ENCODE assay signal across 8 mouse cellular contexts in genomic region chr10:81560719-81561459, GRCm38 (mm10). TPM values are rescaled to one million over a fixed set of nuclear protein-coding genes. Genes with fewer than 3 reads are reported as not detected.
DNase-seq lines count a peak whose midpoint lies in the region; ATAC-seq and TF ChIP-seq lines count a peak whose summit lies in the region.

No protein-coding gene starts in this region.

- peak; percentile 84 for DNase-seq in R1 (ENCODE audit: low read depth, low spot score)
- peak; percentile 69 for DNase-seq in lung, postnatal 25 days (ENCODE audit: low spot score)
- DNase-seq in spleen, adult 18-20 months, result peak; percentile 69 to 76
- DNase-seq in left cerebral cortex, adult 9 months (ENCODE audit: low spot score in 2 of 2), result no peak
- no peak for DNase-seq in Muller cell, postnatal 12 days (ENCODE audit: inconsistent ontology term)

- no peaks in the 10 kb centered on the region for H3K9me3 ChIP-seq in forebrain, embryonic 16.5 days (ENCODE audit: control insufficient read depth, low read length)
- no peaks in the 10 kb centered on the region for H3K9me3 ChIP-seq in kidney, embryonic 14.5 days (ENCODE audit: control insufficient read depth, low read length)

- peak overlapping the region; percentile 89 for H3K4me2 ChIP-seq in forebrain, embryonic 16.5 days (ENCODE audit: low read length)
- peak overlapping the region; percentile 98 for H3K4me2 ChIP-seq in kidney, embryonic 14.5 days (replicated peaks; ENCODE audit: low read depth, low read length)

- ATAC-seq in forebrain, embryonic 16.5 days, result no peak
- peak; percentile 18 for ATAC-seq in kidney, embryonic 14.5 days (ENCODE audit: low FRiP score, low TSS enrichment)

- peak overlapping the region; percentile 95 for H3K4me3 ChIP-seq in C2C12 (ENCODE audit: insufficient read depth, poor library complexity, severe bottlenecking)
- H3K4me3 ChIP-seq in forebrain, embryonic 16.5 days (replicated peaks; ENCODE audit: low read length), result peak overlapping the region; percentile 89
- H3K4me3 ChIP-seq in kidney, embryonic 14.5 days (ENCODE audit: low read length), result peak overlapping the region; percentile 96

- H3K79me3 ChIP-seq in C2C12 (ENCODE audit: low read depth), result peaks cover 30% of the 10 kb centered on the region

- peak overlapping the region; percentile 97 for H3ac ChIP-seq in C2C12 (ENCODE audit: control insufficient read depth, insufficient read length, low read depth)

- H3K36me3 ChIP-seq in C2C12 (ENCODE audit: control insufficient read depth, insufficient read depth), result peaks cover 37% of the 10 kb centered on the region
- peaks cover 6% of the 10 kb centered on the region for H3K36me3 ChIP-seq in forebrain, embryonic 16.5 days (ENCODE audit: control insufficient read depth, insufficient read depth)
- peaks cover 33% of the 10 kb centered on the region for H3K36me3 ChIP-seq in kidney, embryonic 14.5 days (ENCODE audit: control insufficient read depth, insufficient read depth, low read length)

- H3K27ac ChIP-seq in forebrain, embryonic 16.5 days (ENCODE audit: low read length), result no peak overlapping the region; the same call in 1 of the 2 replicates
- peak overlapping the region; percentile 95; the same call in 1 of the 2 replicates for H3K27ac ChIP-seq in kidney, embryonic 14.5 days (ENCODE audit: low read depth, low read length)

- peak overlapping the region; percentile 99 for H3K9ac ChIP-seq in forebrain, embryonic 16.5 days (replicated peaks; ENCODE audit: low read depth, low read length)
- peak overlapping the region; percentile 98 for H3K9ac ChIP-seq in kidney, embryonic 14.5 days (ENCODE audit: low read depth, low read length)

- TF ChIP-seq CTCF in C2C12 (IDR thresholded peaks at IDR 0.05; ENCODE audit: control insufficient read depth, insufficient read depth, insufficient read length), result no peak

- peaks cover 45% of the 10 kb centered on the region for H3K4me1 ChIP-seq in forebrain, embryonic 16.5 days (replicated peaks; ENCODE audit: control insufficient read depth, insufficient read depth, low read length)
- peaks cover 40% of the 10 kb centered on the region for H3K4me1 ChIP-seq in kidney, embryonic 14.5 days (ENCODE audit: control insufficient read depth, insufficient read depth, low read length)

- 35% methylated on average over 16 of the region's 16 CpGs for WGBS in forebrain, embryonic 16.5 days
- WGBS in kidney, embryonic 14.5 days, result 7% methylated on average over 16 of the region's 16 CpGs

- H3K79me2 ChIP-seq in C2C12 (ENCODE audit: control insufficient read depth, insufficient read depth), result peaks cover 52% of the 10 kb centered on the region

- no peaks in the 10 kb centered on the region for H3K27me3 ChIP-seq in C2C12 (ENCODE audit: control insufficient read depth, insufficient read depth, insufficient read length)
- no peaks in the 10 kb centered on the region; the same call in 1 of the 2 replicates for H3K27me3 ChIP-seq in forebrain, embryonic 16.5 days (replicated peaks; ENCODE audit: control insufficient read depth, insufficient read depth, low read length)
- no peaks in the 10 kb centered on the region for H3K27me3 ChIP-seq in kidney, embryonic 14.5 days (ENCODE audit: control insufficient read depth, insufficient read depth, low read length)

TF ChIP-seq in C2C12, 6 proteins besides CTCF, POLR2A, EP300 and RAD21:
- TF ChIP-seq MYOG (IDR thresholded peaks at IDR 0.05; ENCODE audit: control insufficient read depth, extremely low read depth, insufficient read length), result no peak
- TF ChIP-seq MAX (IDR thresholded peaks at IDR 0.05), result no peak
- no peak for TF ChIP-seq USF1 (IDR thresholded peaks at IDR 0.05; ENCODE audit: low read depth)
- TF ChIP-seq MYOD1 (IDR thresholded peaks at IDR 0.05; ENCODE audit: control insufficient read depth, insufficient read length, low read depth), result no peak
- TF ChIP-seq FOSL1 (IDR thresholded peaks at IDR 0.05; ENCODE audit: insufficient read depth, low read length, poor library complexity, severe bottlenecking), result no peak
- TF ChIP-seq CEBPB (IDR thresholded peaks at IDR 0.05; ENCODE audit: low read depth), result no peak
TF ChIP-seq in C2C12: peak in this region for 0.

RNA-seq across cellular contexts. Expression of gene Aes, which starts 1.6 kb away (rescaled TPM):
- 532 TPM for polyA plus RNA-seq in C2C12 (2012; fragmentation: generic; extraction: Trizol)
- 632 and 683 TPM in 2 replicates for polyA plus RNA-seq in forebrain, embryonic 16.5 days (2015; fragmentation: Nextera tagmentation; extraction: Ambion mirVana)
- 408 and 609 TPM in 2 replicates for polyA plus RNA-seq in kidney, embryonic 14.5 days (2014; fragmentation: Nextera tagmentation; extraction: Ambion mirVana)

RNA-seq across cellular contexts. Expression of gene Tle2, which starts 13.5 kb away (rescaled TPM):
- 7.1 TPM for polyA plus RNA-seq in C2C12 (2012; fragmentation: generic; extraction: Trizol)
- 27.1 and 32.6 TPM in 2 replicates for polyA plus RNA-seq in forebrain, embryonic 16.5 days (2015; fragmentation: Nextera tagmentation; extraction: Ambion mirVana)
- 29.3 and 30.4 TPM in 2 replicates for polyA plus RNA-seq in kidney, embryonic 14.5 days (2014; fragmentation: Nextera tagmentation; extraction: Ambion mirVana)

RNA-seq across cellular contexts. Expression of gene Gna11, which starts 15.9 kb away (rescaled TPM):
- polyA plus RNA-seq in C2C12 (2012; fragmentation: generic; extraction: Trizol), result 77.6 TPM
- 106 and 112 TPM in 2 replicates for polyA plus RNA-seq in forebrain, embryonic 16.5 days (2015; fragmentation: Nextera tagmentation; extraction: Ambion mirVana)
- 77.7 and 89.2 TPM in 2 replicates for polyA plus RNA-seq in kidney, embryonic 14.5 days (2014; fragmentation: Nextera tagmentation; extraction: Ambion mirVana)

RNA-seq across cellular contexts. Expression of gene Gna15, which starts 36.9 kb away (rescaled TPM):
- 0.16 TPM for polyA plus RNA-seq in C2C12 (2012; fragmentation: generic; extraction: Trizol)
- 0.42 and 0.76 TPM in 2 replicates for polyA plus RNA-seq in forebrain, embryonic 16.5 days (2015; fragmentation: Nextera tagmentation; extraction: Ambion mirVana)
- polyA plus RNA-seq in kidney, embryonic 14.5 days (2014; fragmentation: Nextera tagmentation; extraction: Ambion mirVana), result 0.23 and 0.60 TPM in 2 replicates

RNA-seq across cellular contexts. Expression of gene Tle6, which starts 40.0 kb away (rescaled TPM):
- 8.6 TPM for polyA plus RNA-seq in C2C12 (2012; fragmentation: generic; extraction: Trizol)
- 3.5 and 3.7 TPM in 2 replicates for polyA plus RNA-seq in forebrain, embryonic 16.5 days (2015; fragmentation: Nextera tagmentation; extraction: Ambion mirVana)
- polyA plus RNA-seq in kidney, embryonic 14.5 days (2014; fragmentation: Nextera tagmentation; extraction: Ambion mirVana), result 12.6 and 15.5 TPM in 2 replicates

Comparison
In these comparisons a context has a peak if more than half of its experiments do, and no peak if none do; other contexts are left out.
1. DNase-seq: peak in R1 (single experiment), lung, postnatal 25 days (single experiment) and spleen, adult 18-20 months (2 of 2); none in left cerebral cortex, adult 9 months (0 of 2) and Muller cell, postnatal 12 days (single experiment).
2. Peak in every context shown above with its lines, with median percentiles within 50 percentile points of each other: H3K4me3 ChIP-seq.